Mouse (Mus musculus): Measurements from ENCODE around the gene Slc33a1.

Slc33a1 gene

GRCm38 (mm10) chr3:63897177-63897576 is 67.4 kb downstream of the Slc33a1 start:
- DNase-seq, result no peak

- DNase-seq, result peak in 1 of 2 experiments; percentile 30
These were observed 68.3 kb downstream of the Slc33a1 start for GRCm38 (mm10) chr3:63896303-63896702.

GRCm38 (mm10) chr3:63895786-63896185 is 68.8 kb downstream of the Slc33a1 start:
- no peak for DNase-seq

GRCm38 (mm10) chr3:63893677-63894076 is 70.9 kb downstream of the Slc33a1 start:
- DNase-seq, result peak; percentile 3 to 45

GRCm38 (mm10) chr3:63892154-63892553 is 72.4 kb downstream of the Slc33a1 start:
- no peak for DNase-seq
